Mouse (Mus musculus) liver, adult 2 months (tissue): Measurements from ENCODE around the gene Fzr1.

ENCODE experiments used
- CTCF ChIP-seq: fragments of 200-500 bp; IDR thresholded peaks from 2 replicates; pipeline ENCODE4 v1.5.1; 2011; ENCODE audit warnings: low read depth, low read length, control low read depth
- POLR2A ChIP-seq: fragments of 200-500 bp; IDR thresholded peaks from 2 replicates; pipeline ENCODE4 v1.6.1; 2011; ENCODE audit warnings: low read length, control low read depth; ENCODE audit not compliant: insufficient read depth; ENCODE audit errors: extremely low read depth

GRCm38 (mm10) chr10:81389373-81389772 is 11.1 kb upstream of the Fzr1 start:
- TF ChIP-seq CTCF, result no peak
- TF ChIP-seq POLR2A, result no peak
